Mouse (Mus musculus) gastrocnemius, adult 18-20 months (tissue): ENCODE results near the gene Rab11fip4. TPM values are rescaled to one million over a fixed set of nuclear protein-coding genes. Genes with fewer than 3 reads are reported as not detected.
"Not testable (repeated sequence)": the region's sequence is repeated elsewhere in the genome, so short reads cannot be mapped to it uniquely, and the experiment has no call there.

Source experiments
- DNase-seq: peaks from one replicate; pipeline ENCODE4 v3.0.0; 2021; ENCODE audit warnings: low spot score
- total RNA-seq, 2 experiments: library from RNA; stranded (reverse); gene quantifications; 2 replicates each; pipeline ENCODE4 v1.2.3; 2021

Rab11fip4 gene
- total RNA-seq, 2 experiments from 2014 or later, result 0.27 to 0.52 TPM

- DNase-seq, result no peak
Measured at GRCm38 (mm10) chr11:79676483-79676967, 85.5 kb downstream of the Rab11fip4 start.

GRCm38 (mm10) chr11:79677402-79677801 lies 86.4 kb downstream of the Rab11fip4 start:
- no peak for DNase-seq

GRCm38 (mm10) chr11:79678363-79679153 lies 87.5 kb downstream of the Rab11fip4 start:
- DNase-seq, result no peak

GRCm38 (mm10) chr11:79679929-79680328 lies 88.9 kb downstream of the Rab11fip4 start:
- DNase-seq, result no peak

GRCm38 (mm10) chr11:79680559-79680958 lies 89.5 kb downstream of the Rab11fip4 start:
- DNase-seq, result no peak

- DNase-seq, result no peak
Measured at GRCm38 (mm10) chr11:79681182-79681581, 90.2 kb downstream of the Rab11fip4 start.

- no peak for DNase-seq
Measured at GRCm38 (mm10) chr11:79681798-79682197, 90.8 kb downstream of the Rab11fip4 start.

GRCm38 (mm10) chr11:79685109-79685508 lies 94.1 kb downstream of the Rab11fip4 start:
- no peak for DNase-seq

- DNase-seq, result peak; percentile 88
Measured at GRCm38 (mm10) chr11:79686501-79687121, 95.6 kb downstream of the Rab11fip4 start.

- no peak for DNase-seq
Measured at GRCm38 (mm10) chr11:79689916-79690315, 98.9 kb downstream of the Rab11fip4 start.

- DNase-seq, result no peak
Measured at GRCm38 (mm10) chr11:79691513-79691912, 100.5 kb downstream of the Rab11fip4 start.

GRCm38 (mm10) chr11:79696390-79697307 lies 105.6 kb downstream of the Rab11fip4 start:
- DNase-seq, result no peak

- no peak for DNase-seq
Measured at GRCm38 (mm10) chr11:79698071-79698470, 107.1 kb downstream of the Rab11fip4 start.

GRCm38 (mm10) chr11:79698542-79698941 lies 107.5 kb downstream of the Rab11fip4 start:
- DNase-seq, result not testable (repeated sequence)

- DNase-seq, result peak; percentile 50
Measured at GRCm38 (mm10) chr11:79701466-79701865, 110.5 kb downstream of the Rab11fip4 start.

- no peak for DNase-seq
Measured at GRCm38 (mm10) chr11:79702092-79702491, 111.1 kb downstream of the Rab11fip4 start.

- peak; percentile 52 for DNase-seq
Measured at GRCm38 (mm10) chr11:79703452-79703851, 112.4 kb downstream of the Rab11fip4 start.

- DNase-seq, result peak; percentile 57
Measured at GRCm38 (mm10) chr11:79703885-79704291, 112.9 kb downstream of the Rab11fip4 start.

- DNase-seq, result peak; percentile 95
Measured at GRCm38 (mm10) chr11:79704318-79705150, 113.5 kb downstream of the Rab11fip4 start.

GRCm38 (mm10) chr11:79707084-79707483 lies 116.1 kb downstream of the Rab11fip4 start:
- DNase-seq, result no peak
